Mouse (Mus musculus) stomach, embryonic 16.5 days (tissue): ENCODE measurements around the gene Zfp708. TPM values are rescaled to one million over a fixed set of nuclear protein-coding genes. Genes with fewer than 3 reads are reported as not detected.

Experiments
- ATAC-seq: fragments of 200-750 bp; cut with Nextera tagmentation; 2 replicates; pipeline ENCODE4 v1.8.0; 2017; ENCODE audit warnings: moderate number of reproducible peaks, moderate TSS enrichment; ENCODE audit not compliant: insufficient read depth, low FRiP score
- H3K27ac ChIP-seq: fragments of 300-500 bp; sonication (generic); 2 replicates; pipeline ENCODE4 v1.5.1; 2014; ENCODE audit warnings: low read length
- H3K27me3 ChIP-seq: fragments of 300-500 bp; sonication (generic); 2 replicates; pipeline ENCODE4 v1.6.1; 2014; ENCODE audit warnings: low read length, control low read depth, mixed read lengths; ENCODE audit not compliant: control insufficient read depth, insufficient read depth
- H3K36me3 ChIP-seq: fragments of 300-500 bp; sonication (generic); 2 replicates; pipeline ENCODE4 v1.6.1; 2014; ENCODE audit warnings: low read length; ENCODE audit not compliant: control insufficient read depth, insufficient read depth
- H3K4me1 ChIP-seq: fragments of 300-500 bp; sonication (generic); 2 replicates; pipeline ENCODE4 v1.6.1; 2014; ENCODE audit warnings: low read length, control low read depth, mixed read lengths; ENCODE audit not compliant: control insufficient read depth, insufficient read depth
- H3K4me2 ChIP-seq: fragments of 300-500 bp; sonication (generic); 2 replicates; pipeline ENCODE4 v1.6.1; 2014; ENCODE audit warnings: low read depth, low read length, mixed read lengths
- H3K4me3 ChIP-seq: fragments of 300-500 bp; sonication (generic); replicated peaks from 2 replicates; pipeline ENCODE4 v1.5.1; 2014; ENCODE audit warnings: mild to moderate bottlenecking, low read length
- H3K9ac ChIP-seq: fragments of 300-500 bp; sonication (generic); 2 replicates; pipeline ENCODE4 v1.6.1; 2014; ENCODE audit warnings: low read length
- H3K9me3 ChIP-seq: fragments of 300-500 bp; sonication (generic); replicated peaks from 2 replicates; pipeline ENCODE4 v1.6.1; 2016; ENCODE audit warnings: low read length, control low read depth; ENCODE audit not compliant: control insufficient read depth
- WGBS: fragments of 180-500 bp; shearing (Covaris S2); extraction: QIAGEN DNeasy Blood & Tissue Kit; methylation state at CpG from one replicate; pipeline ENCODE4 v1.1.7; 2014; 5-methylcytosine and 5-hydroxymethylcytosine counted together
- polyA plus RNA-seq: library from polyadenylated mRNA; unstranded; fragments of >200 nt; fragmentation: Nextera tagmentation; extraction: Ambion mirVana; gene quantifications from 2 replicates; pipeline ENCODE4 v1.2.1, GENCODE M21; 2015

The Zfp708 gene
- polyA plus RNA-seq, 1 experiment from 2014 or later = 3.7 TPM

- peaks cover 9% of the 10 kb centered on the region for H3K36me3 ChIP-seq
- peak; percentile 98 for ATAC-seq
- H3K27me3 ChIP-seq = no peaks in the 10 kb centered on the region
- peak within 1 kb of the TSS; percentile 81 for H3K4me3 ChIP-seq
- no peaks in the 10 kb centered on the region for H3K9me3 ChIP-seq
- H3K4me1 ChIP-seq = peaks cover 8% of the 10 kb centered on the region
- H3K4me2 ChIP-seq = peak within 1 kb of the TSS; percentile 71
- WGBS = under 1% methylated on average over 17 of the region's 17 CpGs
- H3K9ac ChIP-seq = peak within 1 kb of the TSS; percentile 87
- H3K27ac ChIP-seq = peak within 1 kb of the TSS; percentile 97
These were observed 10.5 kb upstream of the Zfp708 start, which contains the start of gene Gm28557 for GRCm38 (mm10) chr13:67108194-67108820. TSS of gene Gm28557 (minus strand) at chr13:67108604.

- WGBS = 42% methylated on average over 9 of the region's 9 CpGs
- Histone ChIP-seq H3K4me1 (peaks cover 8% of the 10 kb centered on the region), H3K4me2 (peak overlapping the region; percentile 71), H3K9ac (peak overlapping the region; percentile 87), H3K27me3 (no peaks in the 10 kb centered on the region), H3K4me3 (peak overlapping the region; percentile 81), H3K27ac (peak overlapping the region; percentile 97), H3K36me3 (peaks cover 9% of the 10 kb centered on the region), H3K9me3 (no peaks in the 10 kb centered on the region)
- ATAC-seq = no peak
These were observed 9.9 kb upstream of the Zfp708 start for GRCm38 (mm10) chr13:67107681-67108080.

DNA sequence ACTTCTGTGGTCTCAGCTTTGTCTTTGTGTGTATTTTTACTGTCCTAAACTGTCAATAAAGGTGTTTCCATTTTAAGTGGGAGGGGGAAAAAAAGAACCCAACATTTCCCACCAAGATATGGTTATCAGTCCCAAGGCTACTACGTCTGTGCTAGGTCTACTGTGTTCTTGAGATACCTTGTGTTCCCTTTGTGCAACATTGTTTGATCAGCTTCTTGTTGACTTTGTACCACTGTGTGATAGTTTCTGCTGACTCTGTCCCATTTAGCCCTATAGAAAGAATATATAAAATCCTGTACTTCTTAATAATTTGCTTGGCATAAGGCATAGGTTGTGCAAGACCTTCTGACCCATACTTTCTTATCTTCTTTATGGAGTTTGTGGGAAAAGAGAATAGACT lies 7.6 kb downstream of the Zfp708 start:
- no peak overlapping the region for H3K4me2 ChIP-seq
- H3K4me1 ChIP-seq = no peaks in the 10 kb centered on the region
- H3K4me3 ChIP-seq = no peak overlapping the region
- WGBS = 63% methylated on average over 1 of the region's 1 CpGs
- H3K9me3 ChIP-seq = no peaks in the 10 kb centered on the region
- no peak for ATAC-seq
- no peak overlapping the region for H3K9ac ChIP-seq
- H3K27me3 ChIP-seq = no peaks in the 10 kb centered on the region
- no peak overlapping the region for H3K27ac ChIP-seq
- H3K36me3 ChIP-seq = no peaks in the 10 kb centered on the region

GRCm38 (mm10) chr13:67081946-67082345 lies 15.8 kb downstream of the Zfp708 start:
- H3K9me3 ChIP-seq = no peaks in the 10 kb centered on the region
- peak overlapping the region; percentile 82; the same call in 1 of the 2 replicates for H3K9ac ChIP-seq
- peak overlapping the region; percentile 66 for H3K4me2 ChIP-seq
- peaks cover 3% of the 10 kb centered on the region; the same call in 1 of the 2 replicates for H3K4me1 ChIP-seq
- ATAC-seq = no peak
- H3K27ac ChIP-seq = peak overlapping the region; percentile 96
- H3K36me3 ChIP-seq = 0 out of 2 replicates have a peak, but pooled peaks cover 2% of the 10 kb centered on the region
- WGBS = 67% methylated on average over 1 of the region's 1 CpGs
- no peaks in the 10 kb centered on the region for H3K27me3 ChIP-seq
- peak overlapping the region; percentile 73 for H3K4me3 ChIP-seq

DNA sequence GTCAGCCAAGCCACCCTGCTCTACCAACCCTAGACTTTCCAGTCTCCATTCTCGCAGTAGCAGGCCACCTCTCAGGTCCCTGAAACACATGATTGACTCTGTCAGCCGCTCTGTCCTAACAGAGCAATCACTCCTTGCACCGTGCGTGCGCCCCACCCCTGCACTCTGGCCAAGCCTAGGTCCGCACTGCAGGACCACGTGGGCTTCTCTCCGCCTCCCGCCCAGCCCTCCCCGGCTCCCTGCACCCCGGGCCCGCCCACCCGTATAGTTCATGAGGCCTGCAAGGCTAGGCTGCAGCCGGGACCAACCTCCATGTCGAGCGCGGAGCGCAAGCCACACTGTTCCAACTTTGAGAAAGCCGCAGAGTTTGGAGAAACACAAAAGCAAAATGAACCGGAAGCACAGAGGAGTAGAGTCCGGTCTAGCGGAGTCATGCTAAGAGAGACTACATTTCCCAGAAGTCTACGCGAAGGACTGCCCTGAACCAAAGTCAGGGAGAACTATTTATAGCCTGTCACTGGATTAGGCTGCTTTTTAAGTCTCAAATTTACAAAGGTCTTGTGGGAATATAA lies 16.5 kb downstream of the Zfp708 start:
- Histone ChIP-seq H3K27me3 (no peaks in the 10 kb centered on the region), H3K9me3 (no peaks in the 10 kb centered on the region), H3K4me3 (peak overlapping the region; percentile 73), H3K9ac (peak overlapping the region; percentile 82), H3K4me1 (peaks cover 3% of the 10 kb centered on the region; the same call in 1 of the 2 replicates), H3K4me2 (peak overlapping the region; percentile 66), H3K36me3 (0 out of 2 replicates have a peak, but pooled peaks cover 3% of the 10 kb centered on the region), H3K27ac (peak overlapping the region; percentile 96)
- WGBS = under 1% methylated on average over 24 of the region's 24 CpGs
- peak; percentile 99 for ATAC-seq

DNA sequence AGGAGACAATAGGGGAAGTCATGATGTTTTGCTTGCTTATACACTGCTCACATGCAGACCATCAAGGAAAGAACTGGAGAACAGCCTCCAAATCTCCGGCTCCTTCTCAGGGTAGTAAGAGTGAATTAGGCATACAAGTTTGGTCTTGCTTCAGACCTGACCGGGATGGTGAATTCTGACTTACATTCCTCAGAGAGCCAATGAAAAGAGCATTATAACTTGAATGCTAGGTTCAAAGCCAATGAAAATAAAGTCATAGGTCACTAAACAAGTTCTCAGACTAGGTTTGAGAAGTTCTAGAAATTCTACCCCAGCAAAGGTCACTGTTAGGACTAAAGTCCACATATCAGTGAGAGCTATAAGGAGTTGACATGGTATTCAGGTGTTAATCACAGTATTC lies 20.5 kb downstream of the Zfp708 start:
- Histone ChIP-seq H3K36me3 (peaks cover 18% of the 10 kb centered on the region), H3K9ac (no peak overlapping the region), H3K9me3 (peaks cover 4% of the 10 kb centered on the region; the same call in 1 of the 2 replicates), H3K4me2 (no peak overlapping the region), H3K27me3 (no peaks in the 10 kb centered on the region), H3K4me1 (peaks cover 3% of the 10 kb centered on the region; the same call in 1 of the 2 replicates), H3K27ac (no peak overlapping the region), H3K4me3 (no peak overlapping the region)
- 94% methylated on average over 2 of the region's 2 CpGs for WGBS
- no peak for ATAC-seq

GRCm38 (mm10) chr13:67072786-67073185 lies 25.0 kb downstream of the Zfp708 start:
- Histone ChIP-seq H3K27me3 (no peaks in the 10 kb centered on the region), H3K4me1 (no peaks in the 10 kb centered on the region), H3K36me3 (peaks cover 39% of the 10 kb centered on the region), H3K4me3 (no peak overlapping the region), H3K9me3 (peaks cover 18% of the 10 kb centered on the region), H3K9ac (no peak overlapping the region), H3K4me2 (no peak overlapping the region), H3K27ac (no peak overlapping the region)
- ATAC-seq = no peak
- 96% methylated on average over 2 of the region's 2 CpGs for WGBS

- Histone ChIP-seq H3K9me3 (peaks cover 8% of the 10 kb centered on the region; the same call in 1 of the 2 replicates), H3K9ac (no peak overlapping the region), H3K4me3 (no peak overlapping the region), H3K36me3 (peaks cover 12% of the 10 kb centered on the region), H3K4me1 (no peaks in the 10 kb centered on the region), H3K4me2 (no peak overlapping the region), H3K27me3 (no peaks in the 10 kb centered on the region), H3K27ac (0 out of 2 replicates have a peak overlapping the region, but pooled peaks have one; percentile 23)
- no peak for ATAC-seq
- 83% methylated on average over 8 of the region's 8 CpGs for WGBS
These were observed 32.4 kb downstream of the Zfp708 start for GRCm38 (mm10) chr13:67065386-67065785.

GRCm38 (mm10) chr13:67062427-67062826 lies 35.3 kb downstream of the Zfp708 start:
- Histone ChIP-seq H3K27me3 (no peaks in the 10 kb centered on the region), H3K9me3 (0 out of 2 replicates have a peak, but pooled peaks cover 3% of the 10 kb centered on the region), H3K9ac (no peak overlapping the region), H3K36me3 (no peaks in the 10 kb centered on the region), H3K4me1 (peaks cover 3% of the 10 kb centered on the region; the same call in 1 of the 2 replicates), H3K27ac (no peak overlapping the region), H3K4me2 (no peak overlapping the region), H3K4me3 (no peak overlapping the region)
- WGBS = 56% methylated on average over 7 of the region's 7 CpGs
- no peak for ATAC-seq
